In the genomic region with DNA sequence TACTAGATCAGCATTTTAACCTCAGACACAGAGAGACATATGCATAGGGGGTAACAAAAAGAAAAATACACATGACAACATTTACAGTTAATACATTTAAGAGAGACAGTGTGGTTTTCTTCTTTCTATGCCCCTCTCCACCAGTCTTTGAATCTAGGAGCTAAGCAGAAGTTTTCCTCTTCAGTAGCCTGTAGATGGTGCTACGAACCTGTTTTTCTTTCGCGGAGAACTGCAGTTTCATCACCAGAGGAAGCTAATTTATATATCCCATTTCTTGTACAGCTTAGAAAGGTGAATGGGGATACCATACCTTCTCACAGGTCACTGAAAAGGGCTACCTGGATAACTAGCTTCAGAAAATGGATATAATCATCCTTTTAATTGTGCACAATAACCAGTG, we compare ENCODE assay signal across 8 mouse cellular contexts.
DNase-seq lines count a peak whose midpoint lies in the region; ATAC-seq and TF ChIP-seq lines count a peak whose summit lies in the region.

No protein-coding gene starts in this region.

- no peak overlapping the region for H3K27ac ChIP-seq in cerebellum, adult 2 months (ENCODE audit: insufficient read depth, low read length)
- H3K27ac ChIP-seq in hindbrain, embryonic 14.5 days, result no peak overlapping the region
- no peak overlapping the region for H3K27ac ChIP-seq in hindbrain, embryonic 12.5 days
- no peak overlapping the region for H3K27ac ChIP-seq in midbrain, embryonic 11.5 days (ENCODE audit: low read depth, low read length)
- no peak overlapping the region for H3K27ac ChIP-seq in midbrain, embryonic 15.5 days

- no peak overlapping the region for H3K4me2 ChIP-seq in hindbrain, embryonic 14.5 days (replicated peaks)
- H3K4me2 ChIP-seq in hindbrain, embryonic 12.5 days (replicated peaks), result no peak overlapping the region
- no peak overlapping the region for H3K4me2 ChIP-seq in midbrain, embryonic 11.5 days
- H3K4me2 ChIP-seq in midbrain, embryonic 15.5 days, result no peak overlapping the region

- H3K9me3 ChIP-seq in hindbrain, embryonic 14.5 days (ENCODE audit: control insufficient read depth, low read length), result no peaks in the 10 kb centered on the region
- H3K9me3 ChIP-seq in hindbrain, embryonic 12.5 days (replicated peaks), result no peaks in the 10 kb centered on the region
- H3K9me3 ChIP-seq in midbrain, embryonic 11.5 days (ENCODE audit: control insufficient read depth, low read length), result no peaks in the 10 kb centered on the region
- no peaks in the 10 kb centered on the region for H3K9me3 ChIP-seq in midbrain, embryonic 15.5 days

- no peak for ATAC-seq in hindbrain, embryonic 14.5 days (ENCODE audit: low FRiP score)
- ATAC-seq in hindbrain, embryonic 12.5 days (ENCODE audit: low FRiP score), result no peak
- ATAC-seq in midbrain, embryonic 11.5 days (ENCODE audit: low FRiP score), result no peak
- ATAC-seq in midbrain, embryonic 15.5 days (replicated peaks), result no peak
- ATAC-seq in megakaryocyte, adult 5-6 weeks (ENCODE audit: poor library complexity, severe bottlenecking), result no peak

- TF ChIP-seq CTCF in cerebellum, adult 2 months (IDR thresholded peaks at IDR 0.05; ENCODE audit: borderline replicate concordance, insufficient read depth, low read depth, low read length), result peak; percentile 14; the same call in 1 of the 2 replicates

- H3K36me3 ChIP-seq in hindbrain, embryonic 14.5 days (replicated peaks; ENCODE audit: control insufficient read depth, insufficient read depth), result no peaks in the 10 kb centered on the region
- no peaks in the 10 kb centered on the region for H3K36me3 ChIP-seq in hindbrain, embryonic 12.5 days
- no peaks in the 10 kb centered on the region for H3K36me3 ChIP-seq in midbrain, embryonic 11.5 days (ENCODE audit: control insufficient read depth, insufficient read depth, low read length)
- H3K36me3 ChIP-seq in midbrain, embryonic 15.5 days (replicated peaks), result no peaks in the 10 kb centered on the region

- H3K4me3 ChIP-seq in cerebellum, adult 2 months (replicated peaks; ENCODE audit: insufficient read depth, low read depth, low read length), result no peak overlapping the region
- H3K4me3 ChIP-seq in hindbrain, embryonic 14.5 days (replicated peaks; ENCODE audit: low read length), result no peak overlapping the region
- H3K4me3 ChIP-seq in hindbrain, embryonic 12.5 days, result no peak overlapping the region
- no peak overlapping the region for H3K4me3 ChIP-seq in midbrain, embryonic 11.5 days (ENCODE audit: low read depth, low read length)
- H3K4me3 ChIP-seq in midbrain, embryonic 15.5 days, result no peak overlapping the region

- no peak for TF ChIP-seq POLR2A in cerebellum, adult 2 months (IDR thresholded peaks at IDR 0.05; ENCODE audit: borderline replicate concordance, insufficient read depth, low read length)

- peak in 1 of 2 experiments; percentile 25 for DNase-seq in cerebellum, adult 2 months
- DNase-seq in cerebellum, adult 9-11 months, result no peak
- peak; percentile 73 for DNase-seq in hindbrain, embryonic 14.5 days (ENCODE audit: low spot score)
- DNase-seq in midbrain, embryonic 11.5 days (ENCODE audit: low spot score, missing footprints), result peak; percentile 41
- peak; percentile 64 for DNase-seq in retina, embryonic 14.5 days (ENCODE audit: low spot score)

- H3K27me3 ChIP-seq in cerebellum, adult 2 months (ENCODE audit: control insufficient read depth, insufficient read depth, low read length), result no peaks in the 10 kb centered on the region
- no peaks in the 10 kb centered on the region for H3K27me3 ChIP-seq in hindbrain, embryonic 14.5 days (ENCODE audit: control insufficient read depth, insufficient read depth, low read length)
- H3K27me3 ChIP-seq in hindbrain, embryonic 12.5 days, result no peaks in the 10 kb centered on the region
- no peaks in the 10 kb centered on the region for H3K27me3 ChIP-seq in midbrain, embryonic 11.5 days (ENCODE audit: control insufficient read depth, insufficient read depth, low read length)
- H3K27me3 ChIP-seq in midbrain, embryonic 15.5 days (replicated peaks), result no peaks in the 10 kb centered on the region

- no peak overlapping the region for H3K9ac ChIP-seq in hindbrain, embryonic 14.5 days
- no peak overlapping the region for H3K9ac ChIP-seq in hindbrain, embryonic 12.5 days
- H3K9ac ChIP-seq in midbrain, embryonic 11.5 days (ENCODE audit: low read length), result no peak overlapping the region
- no peak overlapping the region for H3K9ac ChIP-seq in midbrain, embryonic 15.5 days

- 79% methylated on average over 3 of the region's 3 CpGs for WGBS in cerebellum, adult 2 months
- WGBS in hindbrain, embryonic 14.5 days, result 66% methylated on average over 3 of the region's 3 CpGs
- WGBS in hindbrain, embryonic 12.5 days, result 79% methylated on average over 3 of the region's 3 CpGs
- WGBS in midbrain, embryonic 11.5 days, result 73% methylated on average over 3 of the region's 3 CpGs
- 72% methylated on average over 3 of the region's 3 CpGs for WGBS in midbrain, embryonic 15.5 days

- no peaks in the 10 kb centered on the region for H3K4me1 ChIP-seq in cerebellum, adult 2 months (ENCODE audit: control insufficient read depth, insufficient read depth, low read length)
- peaks cover 6% of the 10 kb centered on the region; the same call in 1 of the 2 replicates for H3K4me1 ChIP-seq in hindbrain, embryonic 14.5 days (replicated peaks; ENCODE audit: control insufficient read depth, insufficient read depth, low read length)
- peaks cover 5% of the 10 kb centered on the region for H3K4me1 ChIP-seq in hindbrain, embryonic 12.5 days
- H3K4me1 ChIP-seq in midbrain, embryonic 11.5 days (ENCODE audit: control insufficient read depth, insufficient read depth, low read length), result no peaks in the 10 kb centered on the region; the same call in 1 of the 2 replicates
- H3K4me1 ChIP-seq in midbrain, embryonic 15.5 days, result peaks cover 6% of the 10 kb centered on the region
